8 mouse cellular contexts compared by ENCODE assay signal in the genomic region with DNA sequence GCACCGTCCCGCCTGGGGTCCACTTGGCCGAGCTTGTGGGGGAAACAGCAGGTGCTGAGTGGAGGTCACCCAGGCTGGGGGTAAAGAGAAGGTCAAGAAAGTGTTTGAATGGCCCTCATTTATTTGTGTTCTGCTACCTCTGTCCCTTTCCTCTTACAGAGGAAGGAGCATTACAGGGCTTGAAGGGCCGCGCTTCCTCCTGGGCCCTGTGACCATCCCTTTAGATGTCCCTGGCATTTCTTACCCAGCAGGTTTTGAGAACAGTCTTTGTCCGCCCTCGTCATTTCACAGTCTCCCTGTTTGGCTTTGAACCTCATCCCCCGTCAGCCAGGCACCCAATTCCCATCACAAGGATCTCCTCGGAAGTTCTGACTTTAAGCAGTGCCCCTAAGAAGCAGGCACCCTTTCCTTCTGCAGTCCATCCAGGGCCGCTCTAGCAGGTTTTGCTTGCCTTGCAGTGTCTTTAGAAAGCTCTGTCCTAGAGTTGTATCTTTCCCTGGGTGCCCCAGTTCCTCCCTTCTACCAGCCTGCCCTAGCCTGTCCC. TPM values are rescaled to one million over a fixed set of nuclear protein-coding genes. Genes with fewer than 3 reads are reported as not detected.
DNase-seq lines count a peak whose midpoint lies in the region; ATAC-seq and TF ChIP-seq lines count a peak whose summit lies in the region.

No protein-coding gene starts in this region.

- no peaks in the 10 kb centered on the region for H3K9me3 ChIP-seq in limb, embryonic 15.5 days

- H3K4me3 ChIP-seq in thymus, adult 2 months (ENCODE audit: control insufficient read depth, insufficient read depth, low read length), result peak overlapping the region; percentile 73
- H3K4me3 ChIP-seq in limb, embryonic 15.5 days, result peak overlapping the region; percentile 86

- intact Hi-C loops in heart, postnatal 14 days (cut with DNase I), result loop anchor here (2.0 kb wide), 1 partner anchor 16 kb away; no protein-coding TSS in a partner anchor

- no peaks in the 10 kb centered on the region; the same call in 1 of the 2 replicates for H3K27me3 ChIP-seq in thymus, adult 2 months (ENCODE audit: control insufficient read depth, insufficient read depth, low read length)
- no peaks in the 10 kb centered on the region for H3K27me3 ChIP-seq in limb, embryonic 15.5 days

- H3K36me3 ChIP-seq in thymus, adult 2 months (ENCODE audit: control insufficient read depth, insufficient read depth, low read length), result no peaks in the 10 kb centered on the region
- no peaks in the 10 kb centered on the region for H3K36me3 ChIP-seq in limb, embryonic 15.5 days

- no peak for TF ChIP-seq CTCF in thymus, adult 2 months (IDR thresholded peaks at IDR 0.05; ENCODE audit: borderline replicate concordance, control insufficient read depth, extremely low read depth, insufficient read depth, low read length, poor library complexity)

- H3K9ac ChIP-seq in limb, embryonic 15.5 days, result peak overlapping the region; percentile 96

- no peak overlapping the region for H3K27ac ChIP-seq in thymus, adult 2 months (ENCODE audit: control insufficient read depth, insufficient read depth, low read length)
- peak overlapping the region; percentile 86; the same call in 1 of the 2 replicates for H3K27ac ChIP-seq in limb, embryonic 15.5 days

- H3K4me2 ChIP-seq in limb, embryonic 15.5 days, result peak overlapping the region; percentile 96

- WGBS in thymus, adult 2 months, result 57% methylated on average over 10 of the region's 10 CpGs
- 15% methylated on average over 10 of the region's 10 CpGs for WGBS in limb, embryonic 15.5 days

- peak; percentile 91 for DNase-seq in heart, adult 11 months
- no peak for DNase-seq in heart, postnatal 14 days
- DNase-seq in thymus, adult 2 months, result no peak
- no peak for DNase-seq in thymus, postnatal 10 days (ENCODE audit: low spot score in 2 of 2)
- DNase-seq in testis, postnatal 10 days (ENCODE audit: low spot score), result peak; percentile 39
- DNase-seq in gastrocnemius, postnatal 25 days, result no peak
- DNase-seq in thymus, adult 18-20 months, result no peak

- ATAC-seq in limb, embryonic 15.5 days (ENCODE audit: insufficient number of reproducible peaks, low FRiP score, low TSS enrichment, low read depth), result no peak

- TF ChIP-seq POLR2A in thymus, adult 2 months (IDR thresholded peaks at IDR 0.05; ENCODE audit: control insufficient read depth, extremely low read depth, insufficient read depth, low read length, poor library complexity), result no peak

- H3K4me1 ChIP-seq in thymus, adult 2 months (replicated peaks; ENCODE audit: control insufficient read depth, insufficient read depth, low read length), result peaks cover 20% of the 10 kb centered on the region
- H3K4me1 ChIP-seq in limb, embryonic 15.5 days, result peaks cover 48% of the 10 kb centered on the region

RNA-seq across cellular contexts. Expression of a gene that starts 1.4 kb away (rescaled TPM):
- total RNA-seq in heart, postnatal 14 days (2021), result 10 to 100 TPM; 37.0 to 40.6 TPM
- 49.1 and 53.6 TPM in 2 replicates for polyA plus RNA-seq in thymus, adult 2 months (2012; rRNA removed)
- 54.0 and 55.1 TPM in 2 replicates for polyA plus RNA-seq in limb, embryonic 15.5 days (2015; fragmentation: Nextera tagmentation; extraction: Ambion mirVana)
- total RNA-seq in gastrocnemius, postnatal 25 days (2021), result 10 to 100 TPM; 63.0 to 69.6 TPM

Comparison
In these comparisons a context has a peak if more than half of its experiments do, and no peak if none do; other contexts are left out.
1. DNase-seq: peak in heart, adult 11 months (single experiment) and testis, postnatal 10 days (single experiment); none in heart, postnatal 14 days (0 of 2), thymus, adult 2 months (single experiment), thymus, postnatal 10 days (0 of 2), gastrocnemius, postnatal 25 days (single experiment) and thymus, adult 18-20 months (0 of 2).